Mouse (Mus musculus) lung, adult 2 months (tissue): ENCODE data around the gene Iah1. TPM values are rescaled to one million over a fixed set of nuclear protein-coding genes. Genes with fewer than 3 reads are reported as not detected.

Source experiments
- DNase-seq: peaks from one replicate; pipeline ENCODE4 v3.0.0; 2022
- H3K4me1 ChIP-seq: fragments of 200-500 bp; 2 replicates; pipeline ENCODE4 v1.6.1; 2011; ENCODE audit warnings: low read length; ENCODE audit not compliant: control insufficient read depth, insufficient read depth
- H3K4me3 ChIP-seq: fragments of 200-500 bp; replicated peaks from 2 replicates; pipeline ENCODE3; 2011; ENCODE audit warnings: low read depth, mild to moderate bottlenecking, control low read depth, low read length; ENCODE audit errors: extremely low read depth
- CTCF ChIP-seq: fragments of 200-500 bp; IDR thresholded peaks from 2 replicates; pipeline ENCODE4 v1.5.1; 2011; ENCODE audit warnings: mild to moderate bottlenecking, low read length, control low read depth; ENCODE audit not compliant: insufficient read depth
- POLR2A ChIP-seq: fragments of 200-500 bp; IDR thresholded peaks from 2 replicates; pipeline ENCODE4 v1.6.1; 2011; ENCODE audit warnings: low read depth, mild to moderate bottlenecking, control low read depth, low read length, borderline replicate concordance; ENCODE audit errors: extremely low read depth
- WGBS: fragments of 180-500 bp; shearing (Covaris S2); methylation state at CpG from one replicate; pipeline ENCODE4 v1.1.7; 2018; 5-methylcytosine and 5-hydroxymethylcytosine counted together
- polyA plus RNA-seq: library from polyadenylated mRNA; depleted of rRNA; stranded (reverse); fragments of >200 nt; gene quantifications from 2 replicates; pipeline ENCODE4 v1.2.3, GENCODE M21; 2012

Iah1 gene
- polyA plus RNA-seq, 1 experiment, result 77.4 TPM

- no peak for TF ChIP-seq CTCF
- TF ChIP-seq POLR2A, result no peak
- DNase-seq, result no peak
- Histone ChIP-seq H3K4me3 (no peak overlapping the region), H3K4me1 (no peaks in the 10 kb centered on the region; the same call in 1 of the 2 replicates)
- WGBS, result 84% methylated on average over 5 of the region's 5 CpGs
Measured at GRCm38 (mm10) chr12:21312201-21312600, 4.0 kb upstream of the Iah1 start.

- Histone ChIP-seq H3K4me3 (peak overlapping the region; percentile 94), H3K4me1 (peaks cover 8% of the 10 kb centered on the region)
- DNase-seq, result peak; percentile 48
- TF ChIP-seq POLR2A (no peak), CTCF (no peak)
- WGBS, result 17% methylated on average over 7 of the region's 7 CpGs
Measured at GRCm38 (mm10) chr12:21316869-21317265, 678 bp downstream of the Iah1 start.

GRCm38 (mm10) chr12:21318143-21318895 lies 2.1 kb downstream of the Iah1 start:
- peaks cover 8% of the 10 kb centered on the region for H3K4me1 ChIP-seq
- H3K4me3 ChIP-seq, result no peak overlapping the region
- TF ChIP-seq POLR2A (no peak), CTCF (peak; percentile 76)
- WGBS, result 71% methylated on average over 12 of the region's 12 CpGs
- DNase-seq, result peak; percentile 67

GRCm38 (mm10) chr12:21320317-21320716 lies 4.1 kb downstream of the Iah1 start:
- 67% methylated on average over 4 of the region's 4 CpGs for WGBS
- no peak overlapping the region for H3K4me3 ChIP-seq
- TF ChIP-seq CTCF, result no peak
- DNase-seq, result peak; percentile 39
- peaks cover 8% of the 10 kb centered on the region for H3K4me1 ChIP-seq

- H3K4me1 ChIP-seq, result peaks cover 8% of the 10 kb centered on the region
- 83% methylated on average over 9 of the region's 9 CpGs for WGBS
- TF ChIP-seq POLR2A, result no peak
- TF ChIP-seq CTCF, result no peak
- DNase-seq, result no peak
- H3K4me3 ChIP-seq, result no peak overlapping the region
Measured at GRCm38 (mm10) chr12:21321170-21321569, 5.0 kb downstream of the Iah1 start.

GRCm38 (mm10) chr12:21322296-21322695 lies 6.1 kb downstream of the Iah1 start:
- DNase-seq, result no peak
- Histone ChIP-seq H3K4me3 (no peak overlapping the region), H3K4me1 (peaks cover 8% of the 10 kb centered on the region)
- TF ChIP-seq POLR2A, result no peak
- no peak for TF ChIP-seq CTCF
- 80% methylated on average over 4 of the region's 4 CpGs for WGBS

GRCm38 (mm10) chr12:21322856-21323255 lies 6.7 kb downstream of the Iah1 start:
- TF ChIP-seq POLR2A, result no peak
- TF ChIP-seq CTCF, result no peak
- DNase-seq, result no peak
- peaks cover 8% of the 10 kb centered on the region for H3K4me1 ChIP-seq
- H3K4me3 ChIP-seq, result no peak overlapping the region
- WGBS, result 79% methylated on average over 9 of the region's 9 CpGs

GRCm38 (mm10) chr12:21324101-21324500 lies 7.9 kb downstream of the Iah1 start:
- 73% methylated on average over 5 of the region's 5 CpGs for WGBS
- no peak for DNase-seq
- Histone ChIP-seq H3K4me1 (peaks cover 8% of the 10 kb centered on the region), H3K4me3 (no peak overlapping the region)
- TF ChIP-seq CTCF (no peak), POLR2A (no peak)

- TF ChIP-seq CTCF (no peak), POLR2A (no peak)
- peaks cover 6% of the 10 kb centered on the region for H3K4me1 ChIP-seq
- 91% methylated on average over 8 of the region's 8 CpGs for WGBS
- DNase-seq, result no peak
- no peak overlapping the region for H3K4me3 ChIP-seq
Measured at GRCm38 (mm10) chr12:21325266-21325665, 9.1 kb downstream of the Iah1 start.

- TF ChIP-seq CTCF (no peak), POLR2A (no peak)
- DNase-seq, result no peak
- WGBS, result 71% methylated on average over 3 of the region's 3 CpGs
- no peaks in the 10 kb centered on the region; the same call in 1 of the 2 replicates for H3K4me1 ChIP-seq
- H3K4me3 ChIP-seq, result no peak overlapping the region
Measured at GRCm38 (mm10) chr12:21326325-21326724, 10.1 kb downstream of the Iah1 start.
